Mouse (Mus musculus) olfactory bulb, adult 2 months (tissue): ENCODE results near the gene Fitm1.

Source experiments
- CTCF ChIP-seq: fragments of 200-500 bp; IDR thresholded peaks from 2 replicates; pipeline ENCODE4 v1.5.1; 2012; ENCODE audit warnings: low read depth, mild to moderate bottlenecking, low read length, moderate library complexity; ENCODE audit not compliant: insufficient read depth
- POLR2A ChIP-seq: fragments of 200-500 bp; IDR thresholded peaks from 2 replicates; pipeline ENCODE4 v1.6.1; 2012; ENCODE audit warnings: mild to moderate bottlenecking, low read depth, low read length, moderate library complexity; ENCODE audit not compliant: insufficient read depth

DNA sequence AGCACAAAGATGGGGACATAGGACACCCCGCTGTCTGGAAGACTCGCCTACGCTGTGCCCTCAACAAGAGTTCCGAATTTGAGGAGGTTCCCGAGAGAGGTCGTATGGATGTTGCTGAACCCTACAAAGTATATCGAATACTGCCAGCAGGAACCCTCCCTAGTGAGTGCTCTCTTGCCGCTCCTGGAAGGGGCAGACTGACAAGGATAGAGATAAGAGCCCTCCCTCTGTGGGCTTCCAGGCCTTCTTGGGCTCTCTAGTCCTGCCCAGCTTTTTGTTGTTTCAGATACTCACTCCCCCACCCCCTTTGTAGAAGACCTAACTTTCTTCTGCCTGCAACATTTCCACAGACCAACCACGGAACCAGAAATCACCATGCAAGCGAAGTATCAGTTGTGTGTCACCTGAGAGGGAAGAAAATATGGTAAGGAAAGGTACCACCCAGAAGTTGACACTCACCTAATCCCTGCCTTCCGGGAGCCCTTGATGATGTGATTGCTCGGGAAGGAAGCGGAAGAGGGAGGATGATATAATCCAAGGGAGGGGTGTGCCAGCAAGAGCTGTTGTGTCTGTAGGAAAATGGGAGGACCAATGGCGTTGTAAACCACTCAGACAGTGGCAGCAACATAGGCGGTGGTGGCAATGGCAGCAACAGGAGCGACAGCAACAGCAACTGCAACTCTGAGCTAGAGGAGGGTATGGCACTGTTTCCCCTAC, 30.5 kb downstream of the Fitm1 start:
- TF ChIP-seq POLR2A (no peak), CTCF (no peak)
